Mouse (Mus musculus) stomach, postnatal 0 days (tissue): Measurements from ENCODE around the gene Alpk1.

ENCODE experiments used
- CTCF ChIP-seq: IDR thresholded peaks from 2 replicates; pipeline ENCODE4 v1.5.1; 2016; ENCODE audit warnings: antibody characterized with exemption, low read depth, mild to moderate bottlenecking, moderate library complexity
- EP300 ChIP-seq: optimal IDR thresholded peaks from 2 replicates; pipeline ENCODE3; 2016; ENCODE audit warnings: antibody characterized with exemption

- TF ChIP-seq CTCF (no peak), EP300 (no peak)
These were observed 52.3 kb downstream of the Alpk1 start for GRCm38 (mm10) chr3:127728046-127728445.
